9 mouse cellular contexts compared by ENCODE assay signal in genomic region chr6:115049015-115049414, GRCm38 (mm10). TPM values are rescaled to one million over a fixed set of nuclear protein-coding genes. Genes with fewer than 3 reads are reported as not detected.
A peak's percentile ranks its signal among the peaks of the same experiment; 100 is the strongest.
DNase-seq lines count a peak whose midpoint lies in the region; ATAC-seq and TF ChIP-seq lines count a peak whose summit lies in the region.
"Had no signal": no experiment of that assay in that cellular context is flagged by ENCODE, and none has a peak within 500 bp of the region (broad histone marks: within the 10 kb centered on the region; RNA-seq: fewer than 3 reads in every experiment).

No protein-coding gene starts in this region.

- WGBS in kidney, embryonic 15.5 days: 15% methylated on average over 4 of the region's 4 CpGs
- WGBS in hindbrain, embryonic 16.5 days: 22% methylated on average over 4 of the region's 4 CpGs
- 22% methylated on average over 4 of the region's 4 CpGs for WGBS in kidney, embryonic 16.5 days

- H3K27ac ChIP-seq in kidney, embryonic 15.5 days: no peak overlapping the region
- H3K27ac ChIP-seq in MEL (ENCODE audit: control insufficient read depth, low read depth, low read length): no peak overlapping the region
- no peak overlapping the region for H3K27ac ChIP-seq in hindbrain, embryonic 16.5 days (ENCODE audit: low read depth, low read length)
- H3K27ac ChIP-seq in kidney, embryonic 16.5 days (ENCODE audit: low read length): no peak overlapping the region
- H3K27ac ChIP-seq: macrophage had no signal

- TF ChIP-seq CTCF in MEL (IDR thresholded peaks at IDR 0.05 in 2 of 3, conservative IDR thresholded peaks at IDR 0.05 in 1 of 3; ENCODE audit: control insufficient read depth in 1 of 3, insufficient read depth in 1 of 3, low read depth in 2 of 3, low read length in 3 of 3, poor library complexity in 1 of 3, severe bottlenecking in 1 of 3): peak; percentile 33 to 61 (median 43)

- H3K79me2 ChIP-seq in MEL (ENCODE audit: control insufficient read depth, insufficient read depth, low read length, poor library complexity): no peaks in the 10 kb centered on the region

- no peak overlapping the region for H3K9ac ChIP-seq in kidney, embryonic 15.5 days
- no peak overlapping the region for H3K9ac ChIP-seq in MEL (ENCODE audit: control insufficient read depth, low read depth, low read length, poor library complexity, severe bottlenecking)
- no peak overlapping the region for H3K9ac ChIP-seq in hindbrain, embryonic 16.5 days (ENCODE audit: low read depth, low read length)
- H3K9ac ChIP-seq in kidney, embryonic 16.5 days (replicated peaks; ENCODE audit: low read length): no peak overlapping the region

- DNase-seq in kidney, postnatal 10 days: peak; percentile 55
- DNase-seq in MEL (ENCODE audit: low read depth, low spot score): no peak
- peak; percentile 73 for DNase-seq in right cerebral cortex, postnatal 14 days
- DNase-seq in ovary, adult 18-20 months (ENCODE audit: low spot score): no peak

- H3K4me3 ChIP-seq in kidney, embryonic 15.5 days (replicated peaks): no peak overlapping the region
- H3K4me3 ChIP-seq in MEL (ENCODE audit: control insufficient read depth in 1 of 2, insufficient read depth in 1 of 2, low read depth in 2 of 2, low read length in 2 of 2): no peak overlapping the region
- no peak overlapping the region for H3K4me3 ChIP-seq in hindbrain, embryonic 16.5 days (ENCODE audit: low read length)
- H3K4me3 ChIP-seq in kidney, embryonic 16.5 days (ENCODE audit: low read length): no peak overlapping the region

- no peaks in the 10 kb centered on the region for H3K4me1 ChIP-seq in kidney, embryonic 15.5 days
- no peaks in the 10 kb centered on the region for H3K4me1 ChIP-seq in MEL (ENCODE audit: control insufficient read depth in 1 of 2, insufficient read depth in 2 of 2, low read length in 2 of 2)
- H3K4me1 ChIP-seq in hindbrain, embryonic 16.5 days (ENCODE audit: control insufficient read depth, insufficient read depth, low read depth, low read length): no peaks in the 10 kb centered on the region
- no peaks in the 10 kb centered on the region for H3K4me1 ChIP-seq in kidney, embryonic 16.5 days (ENCODE audit: insufficient read depth, low read length)

- H3K4me2 ChIP-seq in kidney, embryonic 15.5 days: no peak overlapping the region
- H3K4me2 ChIP-seq in hindbrain, embryonic 16.5 days (ENCODE audit: low read length): no peak overlapping the region
- H3K4me2 ChIP-seq in kidney, embryonic 16.5 days (replicated peaks; ENCODE audit: low read depth, low read length): no peak overlapping the region

- no peaks in the 10 kb centered on the region for H3K9me3 ChIP-seq in kidney, embryonic 15.5 days (replicated peaks)
- H3K9me3 ChIP-seq in MEL (replicated peaks; ENCODE audit: insufficient read depth, low read length): no peaks in the 10 kb centered on the region
- no peaks in the 10 kb centered on the region for H3K9me3 ChIP-seq in hindbrain, embryonic 16.5 days (ENCODE audit: control insufficient read depth, low read length)
- H3K9me3 ChIP-seq in kidney, embryonic 16.5 days (ENCODE audit: low read length): 0 out of 2 replicates have a peak, but pooled peaks cover 3% of the 10 kb centered on the region

- H3K36me3 ChIP-seq in kidney, embryonic 15.5 days: no peaks in the 10 kb centered on the region
- no peaks in the 10 kb centered on the region for H3K36me3 ChIP-seq in MEL (ENCODE audit: control insufficient read depth in 1 of 2, insufficient read depth in 2 of 2, low read length in 2 of 2)
- H3K36me3 ChIP-seq in hindbrain, embryonic 16.5 days (ENCODE audit: control insufficient read depth, insufficient read depth, low read length): no peaks in the 10 kb centered on the region
- H3K36me3 ChIP-seq in kidney, embryonic 16.5 days (ENCODE audit: insufficient read depth, low read length): no peaks in the 10 kb centered on the region

- no peak for TF ChIP-seq POLR2A in MEL (IDR thresholded peaks at IDR 0.05; ENCODE audit: control insufficient read depth in 1 of 2, insufficient read depth in 1 of 2, low read depth in 1 of 2, low read length in 2 of 2, poor library complexity in 1 of 2)

- ATAC-seq in kidney, embryonic 15.5 days (replicated peaks; ENCODE audit: low FRiP score): no peak
- ATAC-seq in cerebellum, adult (ENCODE audit: insufficient number of reproducible peaks, low FRiP score, low TSS enrichment): peak; percentile 56; the same call in 1 of the 2 replicates
- peak; percentile 54; the same call in 1 of the 2 replicates for ATAC-seq in hindbrain, embryonic 16.5 days
- ATAC-seq in kidney, embryonic 16.5 days (ENCODE audit: low FRiP score, low TSS enrichment): no peak

- no peak for TF ChIP-seq EP300 in MEL (IDR thresholded peaks at IDR 0.05; ENCODE audit: low read depth in 1 of 2, low read length in 2 of 2)

- H3K27me3 ChIP-seq in kidney, embryonic 15.5 days: no peaks in the 10 kb centered on the region
- H3K27me3 ChIP-seq in MEL (ENCODE audit: control insufficient read depth in 1 of 2, insufficient read depth in 2 of 2, low read length in 2 of 2): peaks cover 2 to 3% of the 10 kb centered on the region in 2 experiments; a peak in 3 of 4 replicates
- H3K27me3 ChIP-seq in hindbrain, embryonic 16.5 days (replicated peaks; ENCODE audit: control insufficient read depth, insufficient read depth, low read length): no peaks in the 10 kb centered on the region
- 0 out of 2 replicates have a peak, but pooled peaks cover 5% of the 10 kb centered on the region for H3K27me3 ChIP-seq in kidney, embryonic 16.5 days (ENCODE audit: insufficient read depth, low read length)

- TF ChIP-seq RAD21 in MEL (IDR thresholded peaks at IDR 0.05; ENCODE audit: low read depth, low read length): peak; percentile 28

TF ChIP-seq in MEL, 35 proteins besides CTCF, POLR2A, EP300 and RAD21:
- TF ChIP-seq USF2 (IDR thresholded peaks at IDR 0.05; ENCODE audit: borderline replicate concordance in 1 of 2, insufficient read depth in 1 of 2, low read depth in 1 of 2, low read length in 2 of 2): no peak
- no peak for TF ChIP-seq JUND (IDR thresholded peaks at IDR 0.05; ENCODE audit: low read depth, low read length)
- no peak for TF ChIP-seq RCOR1 (IDR thresholded peaks at IDR 0.05; ENCODE audit: low read depth, low read length)
- no peak for TF ChIP-seq NELFE (IDR thresholded peaks at IDR 0.05; ENCODE audit: low read depth, low read length)
- TF ChIP-seq TAL1 (IDR thresholded peaks at IDR 0.05; ENCODE audit: low read length): no peak
- no peak for TF ChIP-seq GABPA (IDR thresholded peaks at IDR 0.05; ENCODE audit: low read depth, low read length)
- no peak for TF ChIP-seq UBTF (IDR thresholded peaks at IDR 0.05; ENCODE audit: borderline replicate concordance, insufficient read depth, low read depth, low read length)
- TF ChIP-seq USF1 (IDR thresholded peaks at IDR 0.05; ENCODE audit: low read depth, low read length): no peak
- TF ChIP-seq POLR2AphosphoS5 (IDR thresholded peaks at IDR 0.05; ENCODE audit: borderline replicate concordance, low read depth, low read length): no peak
- no peak for TF ChIP-seq TCF12 (IDR thresholded peaks at IDR 0.05; ENCODE audit: low read depth, low read length)
- TF ChIP-seq TBP (IDR thresholded peaks at IDR 0.05; ENCODE audit: low read depth, low read length): no peak
- TF ChIP-seq MAZ (IDR thresholded peaks at IDR 0.05; ENCODE audit: low read depth, low read length): no peak
- TF ChIP-seq MYB (IDR thresholded peaks at IDR 0.05; ENCODE audit: low read depth, low read length): no peak
- no peak for TF ChIP-seq ZC3H11A (IDR thresholded peaks at IDR 0.05; ENCODE audit: low read depth, low read length)
- TF ChIP-seq GATA1 (IDR thresholded peaks at IDR 0.05; ENCODE audit: low read depth, low read length): no peak
- no peak for TF ChIP-seq MAFK (IDR thresholded peaks at IDR 0.05; ENCODE audit: borderline replicate concordance, low read depth, low read length)
- TF ChIP-seq MEF2A (IDR thresholded peaks at IDR 0.05; ENCODE audit: extremely low read depth, insufficient replicate concordance, low read depth, low read length, poor library complexity, severe bottlenecking): no peak
- TF ChIP-seq MYC (IDR thresholded peaks at IDR 0.05; ENCODE audit: low read depth, low read length): no peak

RNA-seq across cellular contexts. Expression of gene Tamm41, which starts 11.3 kb away (rescaled TPM):
- polyA plus RNA-seq in kidney, embryonic 15.5 days (2015; fragmentation: Nextera tagmentation; extraction: Ambion mirVana): 62.1 and 64.1 TPM in 2 replicates
- total RNA-seq in MEL (2012; rRNA removed): 63.5 and 80.5 TPM in 2 replicates
- 10 to 100 TPM in 1 of 2 experiments, not detected in 1; 87.4 TPM for polyA plus RNA-seq in MEL (2012; ENCODE audit: insufficient read depth in 1 of 2, insufficient read length in 2 of 2, low read depth in 1 of 2, low replicate concordance in 2 of 2, missing spikeins in 1 of 2)
- 46.7 and 48.6 TPM in 2 replicates for polyA plus RNA-seq in hindbrain, embryonic 16.5 days (2015; fragmentation: Nextera tagmentation; extraction: Ambion mirVana)
- polyA plus RNA-seq in kidney, embryonic 16.5 days (2015; fragmentation: Nextera tagmentation; extraction: Ambion mirVana): 64.9 and 68.7 TPM in 2 replicates

Comparison
In these comparisons a context has a peak if more than half of its experiments do, and no peak if none do; other contexts are left out.
1. DNase-seq: peak in kidney, postnatal 10 days (single experiment) and right cerebral cortex, postnatal 14 days (single experiment); none in MEL (single experiment) and ovary, adult 18-20 months (single experiment).
2. ATAC-seq: peak in cerebellum, adult (single experiment) and hindbrain, embryonic 16.5 days (single experiment); none in kidney, embryonic 15.5 days (single experiment) and kidney, embryonic 16.5 days (single experiment).